Mouse (Mus musculus) bone marrow, adult 2 months (tissue): ENCODE measurements around the gene Lrrc26.

ENCODE experiments used
- CTCF ChIP-seq: fragments of 200-500 bp; IDR thresholded peaks from 2 replicates; pipeline ENCODE4 v1.5.1; 2011; ENCODE audit warnings: low read length, control low read depth; ENCODE audit not compliant: control insufficient read depth, insufficient read depth
- POLR2A ChIP-seq: fragments of 200-500 bp; IDR thresholded peaks from 2 replicates; pipeline ENCODE4 v1.6.1; 2011; ENCODE audit warnings: low read depth, mild to moderate bottlenecking, control low read depth, low read length, borderline replicate concordance; ENCODE audit not compliant: control insufficient read depth

- no peak for TF ChIP-seq POLR2A
- no peak for TF ChIP-seq CTCF
Observed at GRCm38 (mm10) chr2:25293706-25294105, 4.0 kb downstream of the Lrrc26 start.
